Mouse (Mus musculus): ENCODE data around the gene Rora.

DNA sequence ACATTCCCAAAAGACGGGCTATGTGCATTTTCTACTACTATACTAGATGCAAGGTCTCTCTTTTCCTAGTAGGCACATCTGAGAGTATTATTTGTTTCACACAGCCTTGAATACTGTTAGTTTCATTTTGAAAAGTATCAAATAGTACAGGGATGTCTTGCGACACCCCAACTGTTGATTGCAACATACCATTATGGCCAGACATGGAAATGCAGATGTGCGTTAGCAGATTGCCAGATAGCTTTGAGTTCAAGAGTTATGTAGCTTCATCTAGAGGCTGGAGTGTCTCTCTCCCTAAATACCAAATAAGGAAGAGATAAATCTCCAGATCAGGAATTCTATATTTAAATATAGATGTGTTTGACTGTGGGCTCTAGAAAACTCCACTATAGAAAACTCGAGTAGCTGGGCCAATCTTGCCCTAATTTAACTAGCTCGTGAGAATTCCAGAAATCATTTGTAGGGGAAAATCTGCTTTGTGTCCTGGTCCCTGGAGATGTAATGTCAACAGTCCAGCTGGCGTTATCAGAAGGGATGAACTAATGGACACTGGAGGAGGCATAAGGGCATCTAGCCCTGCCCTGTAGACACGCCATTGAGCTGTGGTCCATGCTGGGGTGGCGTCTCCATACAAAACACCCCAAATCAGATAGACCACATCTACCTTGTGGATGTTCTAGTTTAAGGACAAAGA lies 390.5 kb downstream of the Rora start:
- TF ChIP-seq CTCF (IDR thresholded peaks at IDR 0.05; ENCODE audit: extremely low read depth, insufficient read length, insufficient replicate concordance, low read depth, low read length) (no peak), POLR2A (IDR thresholded peaks at IDR 0.05; ENCODE audit: low read depth, low read length) (no peak)
